Mouse (Mus musculus) kidney, adult 2 months (tissue): ENCODE data around the gene Cfap97. TPM values are rescaled to one million over a fixed set of nuclear protein-coding genes. Genes with fewer than 3 reads are reported as not detected.
A peak's percentile ranks its signal among the peaks of the same experiment; 100 is the strongest.
"Not testable (repeated sequence)": the region's sequence is repeated elsewhere in the genome, so short reads cannot be mapped to it uniquely, and the experiment has no call there.

Experiments
- DNase-seq: peaks from one replicate; pipeline ENCODE4 v3.0.0; 2021
- H3K27ac ChIP-seq: fragments of 200-500 bp; 2 replicates; pipeline ENCODE4 v1.5.1; 2012; ENCODE audit warnings: low read depth, low read length, control low read depth, inconsistent platforms; ENCODE audit not compliant: insufficient read depth
- H3K27me3 ChIP-seq: fragments of 200-500 bp; replicated peaks from 2 replicates; pipeline ENCODE4 v1.6.1; 2012; ENCODE audit warnings: mild to moderate bottlenecking, moderate library complexity, low read length, inconsistent platforms; ENCODE audit not compliant: control insufficient read depth, insufficient read depth
- H3K36me3 ChIP-seq: fragments of 200-500 bp; 2 replicates; pipeline ENCODE4 v1.6.1; 2012; ENCODE audit warnings: mild to moderate bottlenecking, moderate library complexity, low read length, inconsistent platforms; ENCODE audit not compliant: control insufficient read depth, insufficient read depth
- H3K4me1 ChIP-seq: fragments of 200-500 bp; 2 replicates; pipeline ENCODE4 v1.6.1; 2011; ENCODE audit warnings: low read length; ENCODE audit not compliant: control insufficient read depth, insufficient read depth
- H3K4me3 ChIP-seq: fragments of 200-500 bp; 2 replicates; pipeline ENCODE4 v1.5.1; 2011; ENCODE audit warnings: mild to moderate bottlenecking, low read depth, low read length, control low read depth; ENCODE audit not compliant: insufficient read depth
- CTCF ChIP-seq: fragments of 200-500 bp; conservative IDR thresholded peaks from 2 replicates; pipeline ENCODE4 v1.5.1; 2011; ENCODE audit warnings: low read depth, mild to moderate bottlenecking, control low read depth, low read length, moderate library complexity, mixed read lengths; ENCODE audit not compliant: insufficient read depth, insufficient read length
- POLR2A ChIP-seq: fragments of 200-500 bp; IDR thresholded peaks from one replicate; pipeline ENCODE4 v1.6.1; 2011; ENCODE audit warnings: low read depth, low read length, control low read depth
- WGBS: fragments of 180-500 bp; shearing (Covaris S2); methylation state at CpG from one replicate; pipeline ENCODE4 v1.1.7; 2018; 5-methylcytosine and 5-hydroxymethylcytosine counted together
- polyA plus RNA-seq: library from polyadenylated mRNA; depleted of rRNA; stranded (reverse); fragments of >200 nt; gene quantifications from 2 replicates; pipeline ENCODE4 v1.2.3, GENCODE M21; 2012; rRNA removed

Gene Cfap97
- polyA plus RNA-seq, 1 experiment, result 7.4 TPM

DNA sequence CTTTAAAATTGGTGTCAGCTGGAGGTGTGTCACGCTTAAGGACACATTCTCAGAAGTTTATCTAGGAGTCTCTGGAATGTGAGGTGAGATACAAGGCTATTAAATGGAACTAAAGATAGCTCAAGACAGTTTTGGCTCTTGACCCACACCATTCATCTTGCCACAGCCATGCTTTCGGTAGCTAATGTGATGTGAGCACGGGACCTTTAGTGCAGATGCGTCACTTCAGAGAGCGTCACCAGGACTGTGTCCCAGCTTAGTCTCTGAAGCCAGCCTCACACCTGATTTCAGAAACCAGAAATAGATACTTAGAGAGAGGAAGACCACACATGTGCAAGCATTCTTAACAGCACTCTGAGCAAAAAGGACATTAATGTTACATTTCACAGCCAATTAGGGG lies 75.1 kb downstream of the Cfap97 start:
- WGBS, result 72% methylated on average over 5 of the region's 5 CpGs
- Histone ChIP-seq H3K4me1 (no peaks in the 10 kb centered on the region), H3K36me3 (no peaks in the 10 kb centered on the region), H3K27ac (no peak overlapping the region), H3K4me3 (no peak overlapping the region), H3K27me3 (no peaks in the 10 kb centered on the region)
- no peak for DNase-seq
- TF ChIP-seq POLR2A (no peak), CTCF (no peak)

- not testable (repeated sequence) for H3K36me3 ChIP-seq, H3K27ac ChIP-seq, DNase-seq, H3K4me1 ChIP-seq, H3K4me3 ChIP-seq, H3K27me3 ChIP-seq
- 86% methylated on average over 7 of the region's 7 CpGs for WGBS
Measured at GRCm38 (mm10) chr8:46231968-46232367, 80.4 kb downstream of the Cfap97 start.

DNA sequence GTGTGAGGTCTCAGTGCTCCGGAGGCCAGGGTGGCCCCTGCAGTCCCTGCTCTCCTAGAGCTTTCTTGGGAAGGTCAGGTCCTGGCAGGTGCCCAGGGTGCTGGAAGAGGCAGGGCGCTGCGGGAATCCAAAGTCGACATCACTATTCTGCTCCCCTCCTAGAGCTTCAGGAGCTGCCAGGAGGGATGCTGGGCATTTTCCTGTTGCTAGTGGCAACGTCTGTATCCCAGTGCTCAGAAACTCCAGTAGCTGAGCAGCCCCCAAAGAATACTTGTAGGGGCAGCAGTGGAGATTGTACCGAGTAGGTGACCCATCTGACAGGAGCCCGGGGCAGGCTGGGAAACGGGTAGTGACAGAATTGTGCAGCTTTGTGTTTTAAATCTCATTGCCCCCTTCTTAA lies 81.2 kb downstream of the Cfap97 start:
- WGBS, result 57% methylated on average over 8 of the region's 8 CpGs
- Histone ChIP-seq H3K36me3 (no peaks in the 10 kb centered on the region), H3K27me3 (no peaks in the 10 kb centered on the region), H3K4me1 (no peaks in the 10 kb centered on the region), H3K27ac (no peak overlapping the region), H3K4me3 (no peak overlapping the region)
- DNase-seq, result no peak
- no peak for TF ChIP-seq CTCF
- no peak for TF ChIP-seq POLR2A

- Histone ChIP-seq H3K4me3 (no peak overlapping the region), H3K36me3 (no peaks in the 10 kb centered on the region), H3K27me3 (no peaks in the 10 kb centered on the region), H3K4me1 (no peaks in the 10 kb centered on the region), H3K27ac (no peak overlapping the region)
- WGBS, result 89% methylated on average over 4 of the region's 4 CpGs
- no peak for DNase-seq
- no peak for TF ChIP-seq CTCF
- no peak for TF ChIP-seq POLR2A
Measured at GRCm38 (mm10) chr8:46234736-46235135, 83.2 kb downstream of the Cfap97 start.

DNA sequence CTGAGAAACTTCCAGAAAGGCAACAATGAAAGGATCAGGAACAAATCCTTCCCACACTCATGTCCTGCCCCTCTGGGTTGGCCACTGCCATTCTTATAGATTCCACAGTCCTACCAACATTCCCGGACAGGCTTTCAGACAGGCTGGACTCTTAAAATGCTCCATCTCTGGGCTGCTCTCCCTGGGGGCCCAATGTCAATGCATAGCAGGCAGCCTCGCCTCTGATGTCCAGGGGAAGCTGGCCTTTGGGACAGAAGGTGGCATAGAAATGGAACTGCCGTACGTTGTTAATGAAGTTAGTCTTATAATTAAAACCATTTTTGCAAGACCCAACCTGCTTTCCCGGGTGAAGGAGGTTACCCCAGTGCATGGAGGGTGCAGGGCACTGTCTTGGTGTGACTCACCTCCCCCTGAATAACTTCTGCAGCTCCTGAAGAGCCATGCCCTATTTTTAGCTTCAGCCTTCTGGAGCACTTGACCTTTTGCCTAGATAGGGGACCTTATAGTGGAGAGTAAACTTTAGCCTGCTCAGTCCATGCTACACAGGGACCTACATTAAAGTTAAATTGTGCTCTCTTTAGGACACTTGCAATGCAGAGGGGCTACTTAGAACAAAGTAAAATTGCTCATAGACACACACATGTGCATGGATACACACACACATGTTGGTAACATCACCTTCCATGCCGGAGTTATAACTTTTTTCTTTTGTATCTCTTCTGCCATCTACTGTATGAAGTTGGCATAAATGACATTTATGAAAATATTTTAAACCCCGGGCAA lies 85.1 kb downstream of the Cfap97 start:
- H3K27ac ChIP-seq, result no peak overlapping the region
- no peaks in the 10 kb centered on the region for H3K27me3 ChIP-seq
- H3K4me3 ChIP-seq, result no peak overlapping the region
- H3K4me1 ChIP-seq, result no peaks in the 10 kb centered on the region
- no peaks in the 10 kb centered on the region for H3K36me3 ChIP-seq
- DNase-seq, result no peak
- no peak for TF ChIP-seq POLR2A
- no peak for TF ChIP-seq CTCF
- WGBS, result 49% methylated on average over 7 of the region's 7 CpGs

DNA sequence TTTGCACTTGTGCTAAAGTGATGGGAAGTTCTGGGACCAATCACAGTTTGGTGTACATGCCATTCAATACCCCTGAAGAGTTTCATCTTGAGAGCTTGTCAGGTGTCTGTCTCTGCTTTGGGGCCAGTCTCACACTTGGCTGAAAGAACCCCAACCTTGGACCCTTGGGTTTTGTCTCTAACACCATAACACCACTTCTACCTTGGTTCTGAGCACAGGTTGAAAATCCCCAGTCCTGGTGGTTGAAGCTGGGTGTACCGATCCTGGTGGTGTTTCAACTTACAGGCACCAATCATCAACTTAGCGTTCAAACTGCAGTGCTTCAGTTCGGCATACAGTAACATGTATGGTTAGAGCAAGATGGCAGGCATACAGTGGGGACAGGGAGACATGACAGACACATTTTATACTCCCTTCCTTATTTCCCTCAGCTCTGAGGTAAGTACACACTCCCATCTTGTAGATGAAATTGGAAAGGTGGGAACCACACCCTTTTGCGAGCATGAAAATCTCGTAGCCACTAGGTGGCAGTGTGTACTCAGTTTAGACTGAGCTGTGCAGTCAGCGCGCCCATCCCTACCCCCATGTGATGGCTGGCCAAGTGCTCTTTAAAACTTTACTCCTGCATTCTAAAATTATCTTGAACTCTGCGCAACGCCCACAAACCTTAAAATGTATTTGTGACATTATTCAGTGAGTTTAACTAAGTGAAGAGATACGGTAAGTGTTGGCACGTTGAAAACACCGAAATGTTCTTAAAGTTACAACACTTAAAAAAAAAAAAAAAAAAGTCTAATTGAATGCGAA lies 90.2 kb downstream of the Cfap97 start:
- 25% methylated on average over 13 of the region's 13 CpGs for WGBS
- DNase-seq, result peak; percentile 76
- H3K27me3 ChIP-seq, result no peaks in the 10 kb centered on the region
- TF ChIP-seq CTCF, result peak; percentile 89
- no peak for TF ChIP-seq POLR2A
- H3K4me1 ChIP-seq, result no peaks in the 10 kb centered on the region
- no peak overlapping the region for H3K27ac ChIP-seq
- no peak overlapping the region for H3K4me3 ChIP-seq
- no peaks in the 10 kb centered on the region for H3K36me3 ChIP-seq

DNA sequence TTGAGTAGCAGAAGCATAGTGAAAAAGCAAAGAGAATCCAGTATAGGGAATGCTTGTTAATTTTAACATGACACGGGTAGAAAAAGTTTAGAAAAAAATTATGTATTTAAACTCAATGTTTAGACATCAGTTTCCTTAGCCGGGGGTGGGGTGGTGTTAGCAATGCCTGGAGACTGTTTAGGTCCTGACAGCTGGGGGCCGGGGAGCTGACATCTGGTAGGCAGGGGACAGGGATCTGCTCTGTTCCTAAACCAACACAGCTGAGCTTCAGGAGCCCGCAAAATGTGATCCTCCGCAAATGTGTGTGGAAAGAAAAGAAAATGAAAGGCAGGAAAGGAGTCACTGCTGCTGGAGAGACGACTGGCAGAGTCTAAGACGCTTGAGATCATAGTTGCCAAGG lies 91.4 kb downstream of the Cfap97 start:
- Histone ChIP-seq H3K4me3 (no peak overlapping the region), H3K36me3 (no peaks in the 10 kb centered on the region), H3K27ac (no peak overlapping the region), H3K27me3 (no peaks in the 10 kb centered on the region), H3K4me1 (no peaks in the 10 kb centered on the region)
- no peak for DNase-seq
- 71% methylated on average over 7 of the region's 7 CpGs for WGBS
- no peak for TF ChIP-seq POLR2A
- TF ChIP-seq CTCF, result no peak

Other genes starting within 250 kb of the Cfap97 start
- gene Ccdc110, start 217.2 kb upstream of the Cfap97 start, polyA plus RNA-seq, result not detected in 2 replicates
- gene 1700029J07Rik, start 176.5 kb upstream of the Cfap97 start, polyA plus RNA-seq, result 1.2 and 1.3 TPM in 2 replicates
- gene Ufsp2, start 176.2 kb upstream of the Cfap97 start, polyA plus RNA-seq, result 22.9 and 29.2 TPM in 2 replicates
- gene Lrp2bp, start 152.5 kb upstream of the Cfap97 start, polyA plus RNA-seq, result 0.17 and 0.18 TPM in 2 replicates
- 1.5 and 1.8 TPM in 2 replicates for gene Ankrd37, start 146.1 kb upstream of the Cfap97 start, polyA plus RNA-seq
- gene Snx25, start 388 bp downstream of the Cfap97 start, polyA plus RNA-seq, result 8.6 and 9.8 TPM in 2 replicates
- 502 TPM in 2 replicates for gene Slc25a4, start 59.5 kb downstream of the Cfap97 start, polyA plus RNA-seq
- not detected in 2 replicates for gene Helt, start 142.9 kb downstream of the Cfap97 start, polyA plus RNA-seq